Mouse (Mus musculus) lung, postnatal 0 days (tissue): ENCODE data around the gene Kcnip4. TPM values are rescaled to one million over a fixed set of nuclear protein-coding genes. Genes with fewer than 3 reads are reported as not detected.

Experiments used
- ATAC-seq: fragments of 200-750 bp; cut with Nextera tagmentation; 2 replicates; pipeline ENCODE4 v1.8.0; 2017; ENCODE audit warnings: moderate library complexity
- DNase-seq: peaks from one replicate; pipeline ENCODE4 v3.0.0-alpha.2; 2016; ENCODE audit warnings: low spot score
- H3K27ac ChIP-seq: fragments of 300-500 bp; sonication (generic); 2 replicates; pipeline ENCODE4 v1.5.1; 2014; ENCODE audit warnings: antibody characterized with exemption, mild to moderate bottlenecking, low read length, mixed read lengths
- H3K27me3 ChIP-seq: fragments of 300-500 bp; sonication (generic); replicated peaks from 2 replicates; pipeline ENCODE4 v1.6.1; 2014; ENCODE audit warnings: low read length, mixed read lengths; ENCODE audit not compliant: insufficient read depth
- H3K36me3 ChIP-seq: fragments of 300-500 bp; sonication (generic); 2 replicates; pipeline ENCODE4 v1.6.1; 2014; ENCODE audit warnings: low read length, mixed read lengths; ENCODE audit not compliant: insufficient read depth
- H3K4me1 ChIP-seq: fragments of 300-500 bp; sonication (generic); 2 replicates; pipeline ENCODE4 v1.6.1; 2014; ENCODE audit warnings: antibody characterized with exemption, low read depth, low read length, mixed read lengths; ENCODE audit not compliant: insufficient read depth
- H3K4me2 ChIP-seq: fragments of 300-500 bp; sonication (generic); replicated peaks from 2 replicates; pipeline ENCODE4 v1.6.1; 2014; ENCODE audit warnings: low read depth, mild to moderate bottlenecking, low read length, moderate library complexity, mixed read lengths
- H3K4me3 ChIP-seq: fragments of 300-500 bp; sonication (generic); 2 replicates; pipeline ENCODE4 v1.5.1; 2014; ENCODE audit warnings: low read depth, low read length
- H3K9ac ChIP-seq: fragments of 300-500 bp; sonication (generic); replicated peaks from 2 replicates; pipeline ENCODE4 v1.6.1; 2014; ENCODE audit warnings: low read depth, mild to moderate bottlenecking
- H3K9me3 ChIP-seq: fragments of 300-500 bp; sonication (generic); 2 replicates; pipeline ENCODE4 v1.6.1; 2016; ENCODE audit warnings: low read length, mixed read lengths
- CTCF ChIP-seq: IDR thresholded peaks from 2 replicates; pipeline ENCODE4 v1.5.1; 2016; ENCODE audit warnings: antibody characterized with exemption, mild to moderate bottlenecking
- EP300 ChIP-seq: IDR thresholded peaks from 2 replicates; pipeline ENCODE4 v1.6.1; 2016; ENCODE audit warnings: antibody characterized with exemption, mild to moderate bottlenecking, control low read depth
- WGBS: fragments of 180-500 bp; shearing (Covaris S2); extraction: QIAGEN DNeasy Blood & Tissue Kit; methylation state at CpG from one replicate; pipeline ENCODE4 v1.1.7; 2014; 5-methylcytosine and 5-hydroxymethylcytosine counted together
- polyA plus RNA-seq: library from polyadenylated mRNA; unstranded; fragments of >200 nt; fragmentation: Nextera tagmentation; extraction: Ambion mirVana; gene quantifications from 2 replicates; pipeline ENCODE4 v1.2.1, GENCODE M21; 2015

Gene Kcnip4
- polyA plus RNA-seq, 1 experiment from 2014 or later, result 0.53 TPM

DNA sequence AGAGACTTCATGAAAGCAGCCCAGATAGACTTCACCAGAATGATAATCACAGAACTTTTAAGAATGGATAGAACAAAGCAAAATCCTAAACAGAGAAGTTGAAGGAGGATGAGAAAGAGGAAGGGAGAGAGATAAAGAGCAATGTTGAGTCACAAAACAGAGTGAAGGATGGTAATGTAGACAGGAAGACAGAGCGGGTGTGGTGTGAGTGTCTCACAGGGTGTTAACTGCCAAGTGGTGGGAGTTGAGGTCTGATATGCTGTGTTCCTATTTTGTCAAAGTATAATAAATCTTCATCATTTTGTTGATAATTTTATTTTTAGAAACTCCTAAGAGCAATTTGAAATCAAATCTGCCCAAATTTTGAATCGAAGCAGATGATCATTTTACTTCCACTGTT, 592.8 kb downstream of the Kcnip4 start:
- Histone ChIP-seq H3K9me3 (no peaks in the 10 kb centered on the region), H3K4me3 (no peak overlapping the region), H3K27ac (no peak overlapping the region), H3K9ac (no peak overlapping the region), H3K4me1 (no peaks in the 10 kb centered on the region), H3K27me3 (no peaks in the 10 kb centered on the region), H3K36me3 (no peaks in the 10 kb centered on the region), H3K4me2 (no peak overlapping the region)
- no peak for ATAC-seq
- TF ChIP-seq EP300, result no peak
- no peak for TF ChIP-seq CTCF
- no peak for DNase-seq
- 61% methylated on average over 2 of the region's 2 CpGs for WGBS

DNA sequence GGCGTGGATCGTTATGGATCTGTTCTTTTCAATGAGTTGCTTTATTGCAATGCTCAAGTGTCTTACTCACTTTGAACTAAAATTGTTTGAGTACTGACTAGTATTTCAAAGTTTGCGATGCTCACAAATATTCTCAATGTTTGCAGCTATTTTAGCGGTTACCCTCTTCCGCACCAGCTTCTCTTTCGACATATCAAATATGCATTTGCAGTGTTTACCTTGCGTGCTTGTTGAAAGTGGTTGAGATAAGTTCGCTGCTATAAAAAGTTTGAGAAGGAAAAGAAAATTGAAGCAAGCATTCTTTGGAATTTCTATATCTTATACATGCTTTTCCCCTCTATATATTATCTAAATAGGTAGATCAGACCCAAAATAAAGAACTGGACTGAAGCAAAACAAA, 634.5 kb downstream of the Kcnip4 start:
- H3K27ac ChIP-seq, result no peak overlapping the region
- TF ChIP-seq EP300 (no peak), CTCF (no peak)
- H3K4me1 ChIP-seq, result no peaks in the 10 kb centered on the region
- no peak overlapping the region for H3K9ac ChIP-seq
- ATAC-seq (peak; percentile 74), DNase-seq (peak; percentile 69)
- 43% methylated on average over 8 of the region's 8 CpGs for WGBS
- H3K4me2 ChIP-seq, result peak overlapping the region; percentile 50
- no peaks in the 10 kb centered on the region for H3K36me3 ChIP-seq
- no peaks in the 10 kb centered on the region for H3K27me3 ChIP-seq
- no peaks in the 10 kb centered on the region for H3K9me3 ChIP-seq
- peak overlapping the region; percentile 29 for H3K4me3 ChIP-seq

DNA sequence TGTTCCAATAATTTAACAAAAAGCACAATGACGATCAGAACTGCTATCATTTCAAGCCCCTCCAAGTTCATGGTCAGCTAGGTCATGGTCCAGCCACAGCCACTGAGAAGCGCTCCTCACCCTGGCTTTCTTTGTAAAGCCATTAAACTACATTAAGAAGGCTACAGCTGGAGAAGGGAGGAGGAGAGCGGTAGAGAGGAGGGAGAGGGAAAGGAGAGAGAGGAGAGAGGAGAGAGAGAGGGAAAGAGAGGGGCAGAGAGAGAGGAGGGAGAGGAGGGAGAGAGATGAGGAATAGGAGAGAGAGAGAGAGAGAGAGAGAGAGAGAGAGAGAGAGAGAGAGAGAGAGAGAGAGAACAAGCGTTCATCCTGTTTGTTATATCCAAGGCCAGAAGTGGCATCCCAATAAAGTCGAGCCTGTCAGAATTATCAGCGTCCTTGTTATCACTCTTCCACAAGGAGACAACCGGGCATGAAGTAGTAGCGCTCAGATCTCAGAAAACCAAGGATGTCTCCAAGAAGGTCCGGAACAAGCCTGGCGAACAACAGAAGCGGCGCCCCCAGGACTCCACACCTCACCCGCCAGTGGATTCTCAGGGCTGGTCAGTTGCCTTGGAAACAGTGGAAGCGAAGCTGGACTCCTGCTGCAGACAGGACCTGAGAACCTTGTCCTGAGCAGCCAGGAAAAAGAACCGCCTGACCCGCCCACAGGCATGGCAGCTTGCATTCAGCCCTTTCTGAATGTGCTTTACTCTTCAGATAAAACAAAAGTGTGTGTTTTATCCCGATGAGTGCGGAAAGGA, 635.1 kb downstream of the Kcnip4 start:
- no peaks in the 10 kb centered on the region for H3K36me3 ChIP-seq
- peak; percentile 87 for ATAC-seq
- no peak for TF ChIP-seq CTCF
- TF ChIP-seq EP300, result no peak
- H3K4me2 ChIP-seq, result peak overlapping the region; percentile 50
- peak overlapping the region; percentile 29 for H3K4me3 ChIP-seq
- peak; percentile 39 for DNase-seq
- no peak overlapping the region for H3K27ac ChIP-seq
- H3K4me1 ChIP-seq, result no peaks in the 10 kb centered on the region
- no peak overlapping the region for H3K9ac ChIP-seq
- no peaks in the 10 kb centered on the region for H3K9me3 ChIP-seq
- H3K27me3 ChIP-seq, result no peaks in the 10 kb centered on the region
- WGBS, result 5% methylated on average over 18 of the region's 18 CpGs

DNA sequence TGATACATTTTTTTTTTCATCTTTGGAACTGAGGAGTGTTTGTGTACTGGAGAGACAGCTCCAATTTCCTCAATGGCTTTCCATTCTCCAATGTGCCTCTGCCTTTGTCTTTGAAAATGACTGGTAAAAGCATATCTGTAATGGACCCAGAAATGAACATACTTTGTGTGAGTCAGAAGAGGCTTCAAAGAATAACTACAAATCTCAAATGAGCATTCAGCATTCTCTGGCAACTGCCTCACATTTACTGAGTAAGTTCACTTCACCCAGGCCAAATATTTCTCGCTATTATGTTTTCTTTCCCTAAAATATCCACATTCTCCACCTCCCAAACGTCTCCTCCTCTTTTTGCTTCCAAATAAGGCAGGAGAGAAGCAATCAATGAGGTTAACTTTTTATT, 646.6 kb downstream of the Kcnip4 start:
- 29% methylated on average over 2 of the region's 2 CpGs for WGBS
- TF ChIP-seq EP300 (no peak), CTCF (no peak)
- ATAC-seq (no peak), DNase-seq (no peak)
- Histone ChIP-seq H3K27me3 (no peaks in the 10 kb centered on the region), H3K27ac (no peak overlapping the region), H3K9me3 (no peaks in the 10 kb centered on the region), H3K4me1 (no peaks in the 10 kb centered on the region), H3K9ac (no peak overlapping the region), H3K36me3 (no peaks in the 10 kb centered on the region), H3K4me2 (no peak overlapping the region), H3K4me3 (no peak overlapping the region)

DNA sequence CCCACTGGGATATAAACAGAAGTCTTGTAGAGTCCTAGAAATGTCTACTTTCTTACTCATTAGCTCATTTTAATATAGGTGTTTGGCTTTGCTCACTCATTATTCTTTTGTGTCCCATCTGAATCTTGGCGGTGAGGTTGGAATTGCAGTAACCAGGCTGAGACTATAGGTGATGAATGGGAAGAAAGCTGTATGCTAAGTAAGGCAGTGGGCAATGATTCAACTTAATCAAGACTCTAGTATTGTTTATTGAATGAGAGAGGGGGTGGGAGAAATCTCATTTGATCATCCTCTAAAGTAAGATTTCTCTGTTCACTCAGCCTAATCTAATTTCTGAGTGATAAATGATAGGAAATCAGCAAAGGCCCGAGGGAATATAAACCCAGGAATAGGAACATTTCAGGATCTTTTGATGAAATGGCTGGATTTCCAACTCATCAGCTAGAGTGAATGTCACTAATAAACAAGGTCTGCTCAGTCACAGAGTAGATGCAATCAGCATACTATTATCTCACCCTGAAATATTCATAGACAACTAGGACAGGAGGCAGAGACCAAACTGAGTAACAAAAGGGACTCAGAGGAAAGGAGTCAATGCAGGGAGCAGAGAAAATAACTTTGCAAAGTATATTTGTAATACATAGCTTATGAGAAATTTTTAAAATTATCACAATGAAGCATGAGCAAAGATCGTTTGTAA, 660.3 kb downstream of the Kcnip4 start:
- no peak for ATAC-seq
- no peak for TF ChIP-seq EP300
- no peak for TF ChIP-seq CTCF
- WGBS, result 55% methylated on average over 3 of the region's 3 CpGs
- Histone ChIP-seq H3K27me3 (no peaks in the 10 kb centered on the region), H3K9ac (no peak overlapping the region), H3K27ac (no peak overlapping the region), H3K36me3 (no peaks in the 10 kb centered on the region), H3K4me3 (no peak overlapping the region), H3K9me3 (no peaks in the 10 kb centered on the region), H3K4me2 (no peak overlapping the region), H3K4me1 (no peaks in the 10 kb centered on the region)
- DNase-seq, result no peak

DNA sequence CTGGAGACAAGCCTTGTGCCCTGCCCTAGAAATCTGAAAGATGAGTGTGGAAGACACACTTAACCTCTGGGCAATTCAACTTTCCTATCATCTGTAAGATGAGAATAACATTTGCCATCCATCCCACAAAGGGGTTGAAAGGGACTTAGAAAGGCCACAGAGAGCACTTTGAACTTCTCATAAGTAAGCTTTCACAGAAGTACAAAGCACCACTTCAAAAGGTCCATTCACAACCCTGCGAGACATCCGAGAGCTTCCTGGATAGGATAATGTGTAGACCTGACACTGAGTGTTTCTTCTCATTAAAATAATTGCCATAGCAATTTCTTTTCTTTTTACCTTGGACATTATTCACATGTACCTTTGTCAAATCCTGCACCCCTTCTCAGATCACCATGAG, 683.7 kb downstream of the Kcnip4 start:
- Histone ChIP-seq H3K27me3 (no peaks in the 10 kb centered on the region), H3K27ac (no peak overlapping the region), H3K4me1 (no peaks in the 10 kb centered on the region), H3K9ac (no peak overlapping the region), H3K4me3 (no peak overlapping the region), H3K36me3 (no peaks in the 10 kb centered on the region), H3K4me2 (no peak overlapping the region), H3K9me3 (no peaks in the 10 kb centered on the region)
- ATAC-seq, result no peak
- no peak for TF ChIP-seq CTCF
- TF ChIP-seq EP300, result no peak
- WGBS, result 39% methylated on average over 2 of the region's 2 CpGs
- DNase-seq, result no peak
